Mouse (Mus musculus) testis, adult 2 months (tissue): Measurements from ENCODE around the gene 4930579F01Rik.

Experiments
- CTCF ChIP-seq: fragments of 200-500 bp; IDR thresholded peaks from 2 replicates; pipeline ENCODE4 v1.5.1; 2012; ENCODE audit warnings: low read depth, mild to moderate bottlenecking, inconsistent platforms, low read length, moderate library complexity; ENCODE audit not compliant: control insufficient read depth, insufficient read depth, insufficient replicate concordance
- POLR2A ChIP-seq: fragments of 200-500 bp; IDR thresholded peaks from 2 replicates; pipeline ENCODE4 v1.6.1; 2012; ENCODE audit warnings: low read depth, mild to moderate bottlenecking, inconsistent platforms, low read length, moderate library complexity; ENCODE audit not compliant: control insufficient read depth

DNA sequence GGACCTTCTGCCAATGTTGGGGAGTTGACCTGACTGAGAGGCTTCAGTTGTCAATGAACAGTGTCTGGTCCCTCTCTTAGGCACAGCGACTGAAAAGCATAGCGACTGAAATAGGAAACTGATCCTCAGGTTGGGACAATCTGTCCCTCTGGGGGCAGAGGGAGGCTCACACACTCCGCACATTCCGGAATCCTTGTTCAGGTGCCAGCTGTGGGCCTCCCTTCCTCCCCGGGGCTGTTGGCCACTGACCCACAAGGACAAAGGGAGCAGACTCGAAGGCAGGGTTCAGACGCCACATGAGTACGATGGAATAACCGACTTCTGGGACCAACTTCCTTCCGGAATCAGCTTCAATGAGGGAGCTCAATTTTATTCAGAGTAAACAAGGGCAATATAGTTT, 32.0 kb downstream of the 4930579F01Rik start:
- TF ChIP-seq CTCF (no peak), POLR2A (no peak)
